In the genomic region with DNA sequence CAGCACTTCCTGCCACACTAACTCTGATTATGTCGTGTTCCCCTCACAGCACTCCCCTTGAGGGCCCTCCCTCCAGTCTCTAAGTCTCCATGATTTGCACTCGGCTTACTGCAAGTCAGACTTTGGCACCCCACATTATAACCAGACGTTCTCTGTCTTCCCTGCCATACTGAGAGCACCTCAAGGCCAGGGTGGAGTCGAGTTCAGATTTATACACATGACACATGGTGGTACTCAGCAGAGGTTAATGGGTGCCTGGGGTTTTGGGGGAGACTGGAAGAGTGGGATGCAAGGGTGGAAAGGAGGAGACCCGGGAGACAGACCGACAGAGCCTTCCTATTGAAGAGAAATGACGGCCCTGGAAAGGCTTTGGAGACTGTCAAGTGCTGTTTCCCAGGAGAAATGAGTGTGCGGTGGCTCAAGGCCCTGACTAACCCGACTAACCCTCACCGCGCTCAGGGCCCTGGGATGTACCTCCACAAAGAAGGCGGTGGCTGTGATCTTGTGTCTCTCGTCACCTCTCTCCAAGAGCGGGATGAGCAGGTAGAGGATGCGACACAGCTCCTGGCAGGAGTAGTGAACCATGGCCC, we compare ENCODE assay signal across 13 mouse cellular contexts. TPM values are rescaled to one million over a fixed set of nuclear protein-coding genes. Genes with fewer than 3 reads are reported as not detected.
"Had no signal": no experiment of that assay in that cellular context is flagged by ENCODE, and none has a peak within 500 bp of the region (broad histone marks: within the 10 kb centered on the region; RNA-seq: fewer than 3 reads in every experiment).

No protein-coding gene starts in this region.

- DNase-seq: retina, postnatal 1 day; right cerebral cortex, adult 18-20 months; right cerebral cortex, postnatal 14 days; right cerebral cortex, postnatal 25 days; right cerebral cortex, postnatal 4 days; spleen, adult 18-20 months; thymus, adult 18-20 months; thymus, adult 2 months; thymus, postnatal 14 days; thymus, postnatal 25 days; thymus, postnatal 36 days; thymus, postnatal 4 days had no signal

RNA-seq across cellular contexts. Expression of a gene that starts 36.8 kb away (rescaled TPM):
- total RNA-seq: neutrophil, adult 5-6 weeks had no signal

RNA-seq across cellular contexts. Expression of a gene that starts 39.8 kb away (rescaled TPM):
- total RNA-seq: neutrophil, adult 5-6 weeks had no signal
